Mouse (Mus musculus) pancreas, adult 10 weeks (tissue): ENCODE measurements around the gene Ifna7. TPM values are rescaled to one million over a fixed set of nuclear protein-coding genes. Genes with fewer than 3 reads are reported as not detected.

ENCODE experiments used
- polyA plus RNA-seq: library from polyadenylated mRNA; stranded (reverse); fragments of 350-450 nt; fragmentation: Illumina TruSeq; extraction: RNeasy Lipid Tissue Mini Kit (QIAGEN cat#74804); gene quantifications from one replicate; pipeline ENCODE4 v1.2.3, GENCODE M21; 2015; ENCODE audit warnings: low read depth, low replicate concordance; ENCODE audit not compliant: insufficient read depth

Gene Ifna7
- polyA plus RNA-seq, 1 experiment from 2014 or later: not detected

Other genes starting within 250 kb of the Ifna7 start
- not detected for gene Ifna14, start 244.4 kb upstream of the Ifna7 start, polyA plus RNA-seq
- not detected for gene Ifna9, start 223.8 kb upstream of the Ifna7 start, polyA plus RNA-seq
- not detected for gene Ifna12, start 212.9 kb upstream of the Ifna7 start, polyA plus RNA-seq
- gene C87499, start 181.8 kb upstream of the Ifna7 start, polyA plus RNA-seq: not detected
- gene Ifna13, start 171.8 kb upstream of the Ifna7 start, polyA plus RNA-seq: not detected
- not detected for gene Ifna16, start 139.3 kb upstream of the Ifna7 start, polyA plus RNA-seq
- not detected for gene Ifna2, start 132.3 kb upstream of the Ifna7 start, polyA plus RNA-seq
- not detected for gene Ifnab, start 124.9 kb upstream of the Ifna7 start, polyA plus RNA-seq
- not detected for gene Gm26566, start 94.4 kb upstream of the Ifna7 start, polyA plus RNA-seq
- 7.4 TPM for gene Klhl9, start 93.8 kb upstream of the Ifna7 start, polyA plus RNA-seq
- gene Gm13271, start 61.4 kb upstream of the Ifna7 start, polyA plus RNA-seq: not detected
- gene Gm13283, start 56.1 kb upstream of the Ifna7 start, polyA plus RNA-seq: not detected
- gene Gm13290, start 42.4 kb upstream of the Ifna7 start, polyA plus RNA-seq: not detected
- not detected for gene Gm13289, start 39.3 kb upstream of the Ifna7 start, polyA plus RNA-seq
- gene Gm13272, start 36.4 kb upstream of the Ifna7 start, polyA plus RNA-seq: not detected
- not detected for gene Ifnz, start 34.1 kb upstream of the Ifna7 start, polyA plus RNA-seq
- not detected for gene Gm13276, start 30.5 kb upstream of the Ifna7 start, polyA plus RNA-seq
- not detected for gene Gm13277, start 27.6 kb upstream of the Ifna7 start, polyA plus RNA-seq
- gene Gm13278, start 24.7 kb upstream of the Ifna7 start, polyA plus RNA-seq: not detected
- not detected for gene Gm13275, start 21.7 kb upstream of the Ifna7 start, polyA plus RNA-seq
- not detected for gene Gm13279, start 18.8 kb upstream of the Ifna7 start, polyA plus RNA-seq
- gene Gm13285, start 16.6 kb upstream of the Ifna7 start, polyA plus RNA-seq: not detected
- gene Gm13287, start 13.0 kb upstream of the Ifna7 start, polyA plus RNA-seq: not detected
- not detected for gene Gm13288, start 10.7 kb upstream of the Ifna7 start, polyA plus RNA-seq
- not detected for gene Ifna11, start 3.7 kb downstream of the Ifna7 start, polyA plus RNA-seq
- gene Ifna6, start 11.2 kb downstream of the Ifna7 start, polyA plus RNA-seq: not detected
- not detected for gene Ifna5, start 19.3 kb downstream of the Ifna7 start, polyA plus RNA-seq
- not detected for gene Ifna4, start 25.6 kb downstream of the Ifna7 start, polyA plus RNA-seq
- gene Ifna1, start 33.9 kb downstream of the Ifna7 start, polyA plus RNA-seq: not detected
- not detected for gene Ifne, start 64.0 kb downstream of the Ifna7 start, polyA plus RNA-seq